Mouse (Mus musculus) left cerebral cortex, adult 2 months (tissue): ENCODE measurements at regions not wholly inside any gene's neighbourhood (a gene's known extent, or its start where the extent isn't known, plus 50 kb on each side); places are given as distances from the start of the nearest gene placed in this dataset.

Source experiments
- DNase-seq, 2 experiments: peaks; one replicate each; pipeline ENCODE4 v3.0.0; 2021 to 2022; ENCODE audit warnings: low spot score in 2 of 2, mixed read lengths in 1 of 2; ENCODE audit errors: extremely low spot score in 1 of 2
- H3K27ac ChIP-seq: fragments of 200-600 bp; 2 replicates; pipeline ENCODE4 v1.8.1; 2022
- H3K4me3 ChIP-seq: fragments of 200-600 bp; 2 replicates; pipeline ENCODE4 v1.8.1; 2022
- CTCF ChIP-seq: fragments of 200-600 bp; IDR thresholded peaks from 2 replicates; pipeline ENCODE4 v1.8.1; 2022; ENCODE audit warnings: antibody characterized with exemption, mild to moderate bottlenecking, moderate library complexity
- intact Hi-C: fragments of 180-260 bp; cut with DNase I; formaldehyde crosslinking; loops from one replicate; pipeline ENCODE4 v1.15.1; 2025

DNA sequence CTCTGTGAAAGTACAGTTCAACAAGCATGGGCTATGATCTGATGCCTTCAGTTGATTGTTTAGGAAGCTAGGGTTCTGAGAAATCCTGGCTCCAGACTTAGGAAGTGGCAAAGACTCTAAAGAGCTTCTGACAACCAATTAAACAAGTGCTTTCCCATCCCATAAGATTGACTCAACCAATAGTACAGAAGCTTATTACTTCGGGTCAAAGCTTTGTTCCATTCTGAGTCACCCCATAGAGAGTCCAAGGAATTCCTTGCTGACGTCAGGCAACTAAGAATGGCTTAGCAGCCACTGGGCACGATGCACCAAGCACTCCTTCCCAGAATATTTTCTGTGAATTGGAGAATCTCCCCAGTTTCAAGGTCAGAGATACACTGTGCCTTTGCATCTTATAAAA, 59.0 kb upstream of the Ntm start:
- no peak for TF ChIP-seq CTCF
- no peak overlapping the region for H3K27ac ChIP-seq
- no peak overlapping the region for H3K4me3 ChIP-seq
- intact Hi-C loops, result no loop called here
- DNase-seq, result no peak

DNA sequence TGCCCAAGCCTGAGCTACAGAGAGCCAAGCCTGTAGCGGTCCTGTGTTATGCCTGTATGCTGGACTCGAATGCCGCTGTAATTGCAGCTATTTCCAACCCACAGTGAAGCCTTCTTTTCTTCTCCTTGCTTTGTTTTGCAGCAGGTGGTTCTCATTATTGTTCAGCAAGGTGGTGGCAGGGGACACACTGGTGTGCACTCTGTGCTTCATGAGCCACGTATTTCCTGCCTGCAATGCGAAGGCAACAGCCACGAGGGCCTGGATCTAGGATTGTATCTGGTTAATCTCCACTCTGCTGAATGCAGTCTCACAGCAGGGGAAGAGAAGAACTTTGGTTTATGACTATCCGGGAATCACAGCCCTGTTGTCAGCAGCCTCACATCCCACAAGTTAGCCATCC, 62.3 kb upstream of the Ntm start:
- no peak for TF ChIP-seq CTCF
- DNase-seq, result no peak
- intact Hi-C loops, result no loop called here
- no peak overlapping the region for H3K27ac ChIP-seq
- no peak overlapping the region for H3K4me3 ChIP-seq

DNA sequence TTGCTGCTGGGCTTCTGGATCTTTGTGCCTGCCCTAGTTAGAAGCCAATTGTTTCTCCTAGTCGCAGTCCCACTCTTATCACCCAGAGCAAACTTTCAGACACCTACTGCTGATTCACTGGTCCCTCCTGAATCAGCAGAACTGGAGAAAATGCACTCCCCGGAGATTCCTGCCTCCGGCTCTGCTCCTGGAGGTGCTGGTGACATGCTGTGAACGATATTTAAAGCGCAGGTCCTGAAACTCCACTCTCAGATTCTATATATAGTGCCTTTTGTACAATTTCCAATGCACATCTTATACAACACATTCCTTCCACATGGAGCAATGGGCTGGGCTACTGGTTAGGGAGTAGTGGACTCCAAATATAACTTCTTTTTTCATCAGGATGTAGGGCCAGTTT, 64.0 kb upstream of the Ntm start:
- no peak for TF ChIP-seq CTCF
- peak; percentile 26 to 37 for DNase-seq
- intact Hi-C loops, result loop anchor here (1.0 to 2.0 kb wide), 2 partner anchors 114 to 185 kb away; no protein-coding TSS in a partner anchor

GRCm38 (mm10) chr9:30040396-30040795, 77.5 kb upstream of the Ntm start:
- no peak overlapping the region for H3K4me3 ChIP-seq
- no peak for DNase-seq
- TF ChIP-seq CTCF, result no peak
- intact Hi-C loops, result no loop called here
- no peak overlapping the region for H3K27ac ChIP-seq

More for the DNA sequence above, 64.0 kb upstream of the Ntm start:
- Histone ChIP-seq H3K4me3 (no peak overlapping the region), H3K27ac (no peak overlapping the region)

GRCm38 (mm10) chr9:30064551-30064950, 101.6 kb upstream of the Ntm start:
- no peak for TF ChIP-seq CTCF
- DNase-seq, result no peak
- no peak overlapping the region for H3K27ac ChIP-seq
- intact Hi-C loops, result no loop called here
- no peak overlapping the region for H3K4me3 ChIP-seq

DNA sequence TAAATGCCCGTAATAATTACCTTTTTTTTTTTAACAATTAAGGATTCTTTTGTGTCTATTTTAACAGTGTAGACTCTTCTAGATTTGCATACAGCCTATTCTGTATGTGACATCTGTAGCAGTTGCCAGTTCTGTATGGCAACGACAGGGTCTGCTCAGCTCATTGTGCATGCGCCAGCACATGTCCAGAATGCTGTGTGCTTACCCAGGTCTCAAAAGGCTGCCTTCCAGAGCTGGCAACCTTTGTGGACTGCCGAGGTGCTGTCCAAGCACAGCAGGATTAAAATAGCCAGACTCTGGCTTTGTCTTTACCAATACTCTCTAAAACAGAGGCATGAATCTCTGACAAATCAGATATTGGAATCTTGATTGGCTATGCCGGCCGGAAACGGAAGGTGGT, 105.0 kb upstream of the Ntm start:
- intact Hi-C loops, result no loop called here
- no peak overlapping the region for H3K27ac ChIP-seq
- no peak for DNase-seq

DNA sequence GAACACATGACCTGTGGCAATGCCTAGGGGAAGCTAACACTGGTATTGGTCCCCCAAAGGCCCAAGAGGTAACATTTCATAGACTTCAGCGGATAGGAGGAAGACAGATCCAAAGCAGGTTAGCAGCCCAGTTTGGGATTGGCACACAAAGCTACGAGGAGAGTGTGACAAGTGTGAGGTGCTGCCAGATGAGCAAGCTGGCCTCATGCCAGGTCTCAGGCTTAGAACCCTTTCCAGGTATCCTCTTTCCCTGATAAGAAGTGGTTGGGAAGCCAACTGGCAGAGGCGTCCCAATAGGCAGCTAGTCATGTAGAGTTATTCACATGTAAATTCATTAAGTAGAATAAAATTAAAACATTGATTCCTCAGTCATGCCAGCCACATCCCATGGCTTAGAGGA, 112.3 kb upstream of the Ntm start:
- DNase-seq, result no peak
- H3K27ac ChIP-seq, result no peak overlapping the region
- H3K4me3 ChIP-seq, result no peak overlapping the region
- intact Hi-C loops, result no loop called here
- no peak for TF ChIP-seq CTCF

More for the DNA sequence above, 105.0 kb upstream of the Ntm start:
- TF ChIP-seq CTCF, result no peak
- no peak overlapping the region for H3K4me3 ChIP-seq

DNA sequence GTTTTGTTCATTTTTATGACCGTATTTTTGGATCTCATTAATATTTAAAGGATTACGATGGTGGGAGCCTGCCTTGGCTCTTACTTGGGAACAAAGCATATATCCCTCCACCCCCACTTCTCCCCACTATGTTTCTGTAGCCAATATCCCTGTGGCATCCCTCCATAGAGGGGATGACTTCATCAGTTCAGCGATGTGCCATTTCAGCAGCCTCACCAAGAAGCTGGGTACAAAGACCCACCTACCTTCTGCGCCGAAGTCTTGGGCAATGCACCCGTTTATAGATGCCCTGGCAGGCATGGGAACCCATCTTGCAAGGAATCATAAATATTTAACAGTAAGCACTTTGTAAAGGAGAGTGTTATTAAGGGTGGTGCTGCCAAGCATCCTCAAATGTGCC, 113.1 kb upstream of the Ntm start:
- Histone ChIP-seq H3K4me3 (no peak overlapping the region), H3K27ac (no peak overlapping the region)
- no peak for TF ChIP-seq CTCF
- no peak for DNase-seq
- intact Hi-C loops, result loop anchor here (1.0 kb wide), 2 partner anchors 65 to 132 kb away; no protein-coding TSS in a partner anchor

- DNase-seq, result no peak
- H3K4me3 ChIP-seq, result no peak overlapping the region
- H3K27ac ChIP-seq, result no peak overlapping the region
- TF ChIP-seq CTCF, result no peak
- intact Hi-C loops, result loop anchor here (1.0 kb wide), 2 partner anchors 65 to 132 kb away; no protein-coding TSS in a partner anchor
Measured at GRCm38 (mm10) chr9:30076482-30076881, 113.5 kb upstream of the Ntm start.

DNA sequence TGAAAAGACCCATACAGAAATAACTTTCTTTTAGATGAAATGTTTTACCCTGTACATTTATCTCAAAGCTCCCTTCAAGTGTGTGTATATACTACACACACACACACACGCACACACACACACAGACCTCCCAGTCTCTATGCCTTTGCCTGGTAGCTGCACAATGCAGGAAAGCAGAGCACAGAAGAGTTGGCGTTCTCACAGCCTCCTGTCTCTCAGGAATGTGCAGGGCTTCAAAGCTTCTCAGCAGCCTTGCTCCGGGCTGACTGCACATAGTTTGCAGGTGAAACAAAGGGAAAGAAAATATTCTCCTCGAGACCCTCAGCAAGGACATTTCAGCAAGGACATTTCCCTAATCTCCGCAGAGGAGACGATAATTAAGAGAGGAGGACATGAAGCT, 139.0 kb upstream of the Ntm start:
- Histone ChIP-seq H3K4me3 (no peak overlapping the region), H3K27ac (no peak overlapping the region)
- no peak for DNase-seq
- intact Hi-C loops, result no loop called here
- no peak for TF ChIP-seq CTCF

DNA sequence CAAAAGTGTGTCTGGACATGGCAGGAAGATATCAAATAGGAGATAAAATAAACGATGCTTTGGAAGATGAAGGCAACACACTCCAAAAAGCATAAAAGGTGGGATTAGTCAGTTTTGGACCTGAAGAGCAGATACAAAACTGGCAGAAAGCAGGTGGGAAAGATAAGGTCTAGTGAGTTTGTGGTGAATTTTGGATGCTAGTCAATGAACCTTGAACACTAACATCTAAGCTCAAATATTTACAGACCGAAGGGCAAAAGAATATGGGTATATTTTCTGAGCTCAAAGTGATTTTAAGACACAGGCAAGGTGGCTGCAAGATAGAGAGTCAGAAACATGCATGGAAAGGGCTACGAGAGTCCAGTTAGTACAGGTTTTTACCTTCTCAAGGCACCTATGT, 159.4 kb upstream of the Ntm start:
- H3K27ac ChIP-seq, result no peak overlapping the region
- DNase-seq, result no peak
- intact Hi-C loops, result no loop called here
- no peak for TF ChIP-seq CTCF
- no peak overlapping the region for H3K4me3 ChIP-seq

- Histone ChIP-seq H3K4me3 (no peak overlapping the region), H3K27ac (no peak overlapping the region)
- intact Hi-C loops, result no loop called here
- TF ChIP-seq CTCF, result no peak
- no peak for DNase-seq
Measured at GRCm38 (mm10) chr9:30129151-30129550, 166.2 kb upstream of the Ntm start.

GRCm38 (mm10) chr9:30131626-30132025, 168.7 kb upstream of the Ntm start:
- no peak for TF ChIP-seq CTCF
- Histone ChIP-seq H3K27ac (no peak overlapping the region), H3K4me3 (no peak overlapping the region)
- no peak for DNase-seq
- intact Hi-C loops, result no loop called here

DNA sequence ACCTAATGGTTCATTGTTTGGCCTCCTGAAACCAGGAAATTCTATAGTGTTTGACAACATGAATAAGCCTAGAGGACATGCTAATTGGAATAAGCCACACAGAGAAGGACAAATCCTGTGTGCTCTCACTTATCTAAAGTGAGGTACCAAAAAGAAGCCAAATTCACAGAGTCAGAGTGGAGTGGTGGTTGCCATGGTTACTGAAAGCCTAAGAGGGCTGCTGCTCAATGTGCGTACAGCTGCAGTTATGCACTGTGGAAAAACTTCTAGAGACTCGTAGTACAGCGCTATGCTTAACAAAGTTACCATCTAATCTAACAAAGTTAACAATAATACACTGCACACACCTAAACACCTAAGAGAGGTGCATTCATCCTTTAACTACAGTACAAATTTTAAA, 171.4 kb upstream of the Ntm start:
- intact Hi-C loops, result no loop called here
- TF ChIP-seq CTCF, result no peak

More for the DNA sequence above, 171.4 kb upstream of the Ntm start:
- no peak for DNase-seq
- no peak overlapping the region for H3K27ac ChIP-seq
- no peak overlapping the region for H3K4me3 ChIP-seq
